Mouse (Mus musculus) limb, embryonic 14.5 days (tissue): ENCODE data around the gene Chst3. TPM values are rescaled to one million over a fixed set of nuclear protein-coding genes. Genes with fewer than 3 reads are reported as not detected.

ENCODE experiments used
- ATAC-seq: fragments of 200-750 bp; cut with Nextera tagmentation; 2 replicates; pipeline ENCODE4 v1.8.0; 2017; ENCODE audit warnings: low read depth, moderate number of reproducible peaks, moderate TSS enrichment; ENCODE audit not compliant: low FRiP score
- DNase-seq: peaks from one replicate; pipeline ENCODE4 v3.0.0-alpha.2; 2015; ENCODE audit warnings: low spot score
- H3K27ac ChIP-seq: fragments of 300-500 bp; sonication (generic); replicated peaks from 2 replicates; pipeline ENCODE4 v1.5.1; 2014; ENCODE audit warnings: low read depth, mild to moderate bottlenecking, low read length, moderate library complexity, mixed read lengths
- H3K27me3 ChIP-seq: fragments of 300-500 bp; sonication (generic); 2 replicates; pipeline ENCODE4 v1.6.1; 2014; ENCODE audit warnings: low read length, mixed read lengths; ENCODE audit not compliant: control insufficient read depth, insufficient read depth
- H3K36me3 ChIP-seq: fragments of 300-500 bp; sonication (generic); 2 replicates; pipeline ENCODE4 v1.6.1; 2014; ENCODE audit warnings: mild to moderate bottlenecking, low read length, moderate library complexity, mixed read lengths; ENCODE audit not compliant: control insufficient read depth, insufficient read depth
- H3K4me1 ChIP-seq: fragments of 300-500 bp; sonication (generic); 2 replicates; pipeline ENCODE4 v1.6.1; 2014; ENCODE audit warnings: antibody characterized with exemption, low read length, mixed read lengths; ENCODE audit not compliant: control insufficient read depth, insufficient read depth
- H3K4me2 ChIP-seq: fragments of 300-500 bp; sonication (generic); replicated peaks from 2 replicates; pipeline ENCODE4 v1.6.1; 2014; ENCODE audit warnings: low read depth, mild to moderate bottlenecking, low read length, moderate library complexity; ENCODE audit not compliant: severe bottlenecking
- H3K4me3 ChIP-seq: fragments of 300-500 bp; sonication (generic); replicated peaks from 2 replicates; pipeline ENCODE4 v1.5.1; 2014; ENCODE audit warnings: low read length
- H3K9ac ChIP-seq: fragments of 300-500 bp; sonication (generic); 2 replicates; pipeline ENCODE4 v1.6.1; 2014; ENCODE audit warnings: mild to moderate bottlenecking, low read depth, low read length, moderate library complexity; ENCODE audit not compliant: severe bottlenecking
- H3K9me3 ChIP-seq: fragments of 300-500 bp; sonication (generic); 2 replicates; pipeline ENCODE4 v1.6.1; 2016; ENCODE audit warnings: low read length; ENCODE audit not compliant: control insufficient read depth
- POLR2A ChIP-seq: fragments of 200-500 bp; IDR thresholded peaks from 2 replicates; pipeline ENCODE4 v1.8.0; 2012; ENCODE audit warnings: inconsistent platforms, mild to moderate bottlenecking, moderate library complexity, borderline replicate concordance; ENCODE audit not compliant: insufficient read depth, insufficient read length; ENCODE audit errors: extremely low read depth
- WGBS: fragments of 180-500 bp; shearing (Covaris S2); extraction: QIAGEN DNeasy Blood & Tissue Kit; methylation state at CpG from one replicate; pipeline ENCODE4 v1.1.7; 2014; 5-methylcytosine and 5-hydroxymethylcytosine counted together
- polyA plus RNA-seq, 2 experiments: library from polyadenylated mRNA; depleted of rRNA in 1 of 2; stranded (reverse) in 1 of 2; unstranded in 1 of 2; fragments of >200 nt; fragmentation: Nextera tagmentation in 1 of 2; extraction: Ambion mirVana in 1 of 2; gene quantifications; 2 replicates each; pipeline versions ENCODE4 v1.2.1 to v1.2.3; 2012 to 2014

Gene Chst3
- polyA plus RNA-seq, 2 experiments, result 2.0 to 7.7 TPM

DNA sequence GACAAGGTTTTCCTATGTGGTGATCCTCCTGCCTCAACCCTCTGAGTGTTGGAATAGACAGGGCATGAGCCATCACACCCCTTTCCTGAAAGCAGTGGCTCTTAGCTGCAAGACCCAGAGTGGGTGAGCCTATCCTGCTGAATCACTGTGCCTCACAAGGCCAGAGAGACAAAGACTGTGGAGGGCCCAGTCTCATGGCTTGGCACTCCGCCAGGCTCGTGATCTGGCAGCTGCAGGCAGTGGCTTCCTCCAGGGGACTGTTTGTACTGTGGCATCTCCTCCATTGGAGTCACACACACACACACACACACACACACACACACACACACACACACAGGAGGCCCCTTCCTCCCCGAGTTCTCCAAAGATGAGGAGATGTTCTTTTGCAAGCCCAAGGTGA lies 43.3 kb upstream of the Chst3 start:
- H3K4me3 ChIP-seq, result no peak overlapping the region
- peak; percentile 74 for DNase-seq
- H3K4me1 ChIP-seq, result no peaks in the 10 kb centered on the region
- 33% methylated on average over 2 of the region's 3 CpGs for WGBS
- TF ChIP-seq POLR2A, result no peak
- no peaks in the 10 kb centered on the region for H3K9me3 ChIP-seq
- 0 out of 2 replicates have a peak overlapping the region, but pooled peaks have one; percentile 39 for H3K27ac ChIP-seq
- no peak overlapping the region for H3K4me2 ChIP-seq
- H3K36me3 ChIP-seq, result no peaks in the 10 kb centered on the region
- H3K9ac ChIP-seq, result no peak overlapping the region
- no peaks in the 10 kb centered on the region for H3K27me3 ChIP-seq
- peak; percentile 82 for ATAC-seq

DNA sequence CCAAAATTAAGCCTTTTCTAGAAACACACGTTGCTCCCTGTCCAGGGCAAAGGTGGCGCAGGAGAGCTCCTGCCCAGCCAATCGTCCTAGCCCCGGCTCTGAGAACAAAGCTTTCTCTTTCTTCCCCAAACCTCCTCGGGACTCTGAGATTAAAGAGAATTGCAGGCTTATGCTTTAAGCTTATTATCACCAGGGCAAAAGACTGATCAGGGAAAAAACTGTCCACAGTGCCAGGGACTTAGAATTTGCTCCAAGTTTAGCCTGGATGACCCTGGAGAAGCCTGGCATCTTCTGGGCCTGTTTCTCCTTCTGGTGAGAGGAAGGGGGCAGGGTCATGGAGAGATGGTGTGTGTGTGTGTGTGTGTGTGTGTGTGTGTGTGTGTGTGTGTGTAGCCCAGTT lies 42.5 kb upstream of the Chst3 start:
- DNase-seq (no peak), ATAC-seq (no peak)
- H3K9me3 ChIP-seq, result no peaks in the 10 kb centered on the region
- 30% methylated on average over 5 of the region's 5 CpGs for WGBS
- no peaks in the 10 kb centered on the region for H3K4me1 ChIP-seq
- no peak overlapping the region for H3K4me3 ChIP-seq
- H3K9ac ChIP-seq, result no peak overlapping the region
- H3K36me3 ChIP-seq, result no peaks in the 10 kb centered on the region
- H3K27ac ChIP-seq, result no peak overlapping the region
- no peaks in the 10 kb centered on the region for H3K27me3 ChIP-seq
- TF ChIP-seq POLR2A, result no peak
- no peak overlapping the region for H3K4me2 ChIP-seq

GRCm38 (mm10) chr10:60260557-60261294 lies 41.7 kb upstream of the Chst3 start:
- H3K9me3 ChIP-seq, result no peaks in the 10 kb centered on the region
- TF ChIP-seq POLR2A, result no peak
- no peak overlapping the region for H3K9ac ChIP-seq
- WGBS, result 87% methylated on average over 5 of the region's 5 CpGs
- DNase-seq (no peak), ATAC-seq (no peak)
- no peaks in the 10 kb centered on the region for H3K36me3 ChIP-seq
- H3K27ac ChIP-seq, result no peak overlapping the region
- H3K4me2 ChIP-seq, result no peak overlapping the region
- no peak overlapping the region for H3K4me3 ChIP-seq
- H3K4me1 ChIP-seq, result no peaks in the 10 kb centered on the region
- H3K27me3 ChIP-seq, result no peaks in the 10 kb centered on the region

- H3K4me1 ChIP-seq, result no peaks in the 10 kb centered on the region
- no peaks in the 10 kb centered on the region for H3K27me3 ChIP-seq
- no peak overlapping the region for H3K9ac ChIP-seq
- no peak overlapping the region for H3K4me3 ChIP-seq
- WGBS, result 57% methylated on average over 16 of the region's 16 CpGs
- H3K4me2 ChIP-seq, result no peak overlapping the region
- H3K36me3 ChIP-seq, result no peaks in the 10 kb centered on the region
- TF ChIP-seq POLR2A, result no peak
- DNase-seq (no peak), ATAC-seq (no peak)
- H3K9me3 ChIP-seq, result no peaks in the 10 kb centered on the region
- H3K27ac ChIP-seq, result no peak overlapping the region
Measured at GRCm38 (mm10) chr10:60257261-60257825, 38.3 kb upstream of the Chst3 start.

DNA sequence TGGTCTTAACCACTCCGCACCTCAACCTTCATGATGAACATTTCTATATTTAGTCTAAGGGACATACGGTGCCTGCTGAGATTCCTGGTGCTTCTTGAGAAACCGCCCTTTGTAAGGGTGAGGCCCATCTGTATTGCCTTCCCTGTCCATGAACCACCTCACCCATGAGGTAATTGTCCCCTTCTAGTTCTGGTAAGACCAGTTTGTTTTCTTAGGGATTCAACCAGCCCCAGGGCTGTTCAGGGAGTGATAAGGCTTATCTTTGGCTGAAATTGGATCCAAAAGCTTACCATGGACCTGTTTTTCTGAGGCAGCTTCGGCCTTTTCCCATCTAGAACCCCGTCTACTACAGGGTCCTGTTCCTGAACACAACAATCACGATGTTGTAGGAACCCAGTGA lies 37.0 kb upstream of the Chst3 start:
- ATAC-seq, result no peak

More for the DNA sequence above, 37.0 kb upstream of the Chst3 start:
- Histone ChIP-seq H3K4me2 (no peak overlapping the region), H3K9me3 (no peaks in the 10 kb centered on the region), H3K9ac (no peak overlapping the region), H3K27me3 (no peaks in the 10 kb centered on the region), H3K36me3 (no peaks in the 10 kb centered on the region), H3K27ac (no peak overlapping the region), H3K4me1 (no peaks in the 10 kb centered on the region), H3K4me3 (no peak overlapping the region)
- TF ChIP-seq POLR2A, result no peak
- DNase-seq, result no peak
- 83% methylated on average over 6 of the region's 6 CpGs for WGBS
